Mouse (Mus musculus): ENCODE data around the gene Dip2b. TPM values are rescaled to one million over a fixed set of nuclear protein-coding genes. Genes with fewer than 3 reads are reported as not detected.

The Dip2b gene
- polyA plus RNA-seq, 1 experiment from 2014 or later: 16.3 TPM

DNA sequence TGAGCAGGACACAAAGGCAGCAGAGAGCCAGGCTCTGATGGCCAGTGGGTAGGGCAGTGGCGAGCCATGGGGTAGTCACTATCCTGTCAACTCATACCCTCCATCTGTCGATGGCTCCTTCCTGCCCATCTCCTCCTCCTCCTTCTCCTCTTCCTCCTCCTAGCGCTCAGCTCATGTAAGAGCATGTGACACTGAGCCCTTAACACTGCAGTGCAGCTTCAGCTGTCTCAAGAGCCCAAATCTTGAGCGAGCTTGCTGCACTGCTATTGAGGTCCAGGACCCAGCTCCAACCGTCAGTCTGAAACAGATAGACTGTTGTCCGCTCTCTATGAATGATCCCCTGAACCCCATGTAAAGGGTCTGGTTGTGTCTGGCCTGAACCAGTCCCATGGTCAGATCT is 141.2 kb downstream of the Dip2b start:
- Histone ChIP-seq H3K27me3 (replicated peaks) (no peaks in the 10 kb centered on the region), H3K4me3 (no peak overlapping the region), H3K9me3 (replicated peaks) (no peaks in the 10 kb centered on the region), H3K9ac (no peak overlapping the region), H3K36me3 (peaks cover 71% of the 10 kb centered on the region), H3K4me1 (replicated peaks) (peaks cover 19% of the 10 kb centered on the region), H3K27ac (ENCODE audit: poor library complexity, severe bottlenecking) (no peak overlapping the region), H3K4me2 (no peak overlapping the region)
- WGBS: 85% methylated on average over 6 of the region's 6 CpGs
- ATAC-seq (ENCODE audit: insufficient number of reproducible peaks, low FRiP score): no peak

DNA sequence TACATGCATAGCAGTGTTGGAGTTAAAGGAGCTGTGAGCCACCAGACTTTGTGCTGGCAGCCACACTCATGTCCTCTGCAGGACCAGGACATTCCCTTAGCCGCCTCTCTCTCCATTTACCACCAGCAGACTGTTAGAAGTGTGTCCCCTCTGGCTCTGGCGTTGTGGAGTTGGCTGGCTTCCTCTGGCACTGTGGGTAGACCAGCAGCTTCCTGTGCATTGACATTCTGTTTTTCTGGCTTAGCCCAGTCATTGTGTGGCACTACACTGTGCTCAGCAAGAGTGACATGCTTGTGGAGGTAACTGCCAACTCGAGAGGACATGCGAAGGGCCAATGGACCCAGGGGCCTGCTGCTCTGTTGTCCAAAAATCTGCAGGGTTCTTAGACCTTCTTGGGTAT is 141.8 kb downstream of the Dip2b start:
- Histone ChIP-seq H3K4me1 (replicated peaks) (peaks cover 13% of the 10 kb centered on the region), H3K27ac (ENCODE audit: poor library complexity, severe bottlenecking) (no peak overlapping the region), H3K4me2 (no peak overlapping the region), H3K9ac (no peak overlapping the region), H3K36me3 (peaks cover 71% of the 10 kb centered on the region), H3K27me3 (replicated peaks) (no peaks in the 10 kb centered on the region), H3K9me3 (replicated peaks) (no peaks in the 10 kb centered on the region), H3K4me3 (no peak overlapping the region)
- ATAC-seq (ENCODE audit: insufficient number of reproducible peaks, low FRiP score): no peak
- WGBS: 88% methylated on average over 4 of the region's 4 CpGs

- H3K27me3 ChIP-seq (replicated peaks): no peaks in the 10 kb centered on the region
- H3K27ac ChIP-seq (ENCODE audit: poor library complexity, severe bottlenecking): no peak overlapping the region
- H3K36me3 ChIP-seq: peaks cover 78% of the 10 kb centered on the region
- H3K4me3 ChIP-seq: no peak overlapping the region
- ATAC-seq (ENCODE audit: insufficient number of reproducible peaks, low FRiP score): no peak
- peaks cover 16% of the 10 kb centered on the region for H3K4me1 ChIP-seq (replicated peaks)
- no peaks in the 10 kb centered on the region for H3K9me3 ChIP-seq (replicated peaks)
- H3K9ac ChIP-seq: no peak overlapping the region
- no peak overlapping the region for H3K4me2 ChIP-seq
- 84% methylated on average over 10 of the region's 10 CpGs for WGBS
Measured at GRCm38 (mm10) chr15:100181841-100182240, 143.4 kb downstream of the Dip2b start.

- Histone ChIP-seq H3K27me3 (replicated peaks) (no peaks in the 10 kb centered on the region), H3K9ac (no peak overlapping the region), H3K4me1 (replicated peaks) (peaks cover 13% of the 10 kb centered on the region), H3K27ac (ENCODE audit: poor library complexity, severe bottlenecking) (no peak overlapping the region), H3K36me3 (peaks cover 81% of the 10 kb centered on the region), H3K4me3 (no peak overlapping the region), H3K9me3 (replicated peaks) (no peaks in the 10 kb centered on the region), H3K4me2 (no peak overlapping the region)
- 79% methylated on average over 28 of the region's 28 CpGs for WGBS
- no peak for ATAC-seq (ENCODE audit: insufficient number of reproducible peaks, low FRiP score)
Measured at GRCm38 (mm10) chr15:100182526-100183280, 144.2 kb downstream of the Dip2b start.

GRCm38 (mm10) chr15:100183510-100183909 is 145.0 kb downstream of the Dip2b start:
- no peaks in the 10 kb centered on the region for H3K27me3 ChIP-seq (replicated peaks)
- H3K36me3 ChIP-seq: peaks cover 85% of the 10 kb centered on the region
- H3K4me1 ChIP-seq (replicated peaks): peaks cover 6% of the 10 kb centered on the region; the same call in 1 of the 2 replicates
- H3K4me3 ChIP-seq: no peak overlapping the region
- no peak overlapping the region for H3K4me2 ChIP-seq
- no peak overlapping the region for H3K27ac ChIP-seq (ENCODE audit: poor library complexity, severe bottlenecking)
- no peak overlapping the region for H3K9ac ChIP-seq
- no peak for ATAC-seq (ENCODE audit: insufficient number of reproducible peaks, low FRiP score)
- H3K9me3 ChIP-seq (replicated peaks): no peaks in the 10 kb centered on the region
- 85% methylated on average over 10 of the region's 10 CpGs for WGBS

- WGBS: 86% methylated on average over 5 of the region's 5 CpGs
- peaks cover 6% of the 10 kb centered on the region; the same call in 1 of the 2 replicates for H3K4me1 ChIP-seq (replicated peaks)
Measured at GRCm38 (mm10) chr15:100184821-100185496, 146.5 kb downstream of the Dip2b start.

GRCm38 (mm10) chr15:100186234-100186633 is 147.8 kb downstream of the Dip2b start:
- H3K36me3 ChIP-seq: peaks cover 94% of the 10 kb centered on the region
- no peak overlapping the region for H3K9ac ChIP-seq
- H3K4me3 ChIP-seq: no peak overlapping the region
- H3K4me2 ChIP-seq: no peak overlapping the region
- no peaks in the 10 kb centered on the region for H3K9me3 ChIP-seq (replicated peaks)
- H3K27ac ChIP-seq (ENCODE audit: poor library complexity, severe bottlenecking): no peak overlapping the region
- H3K4me1 ChIP-seq (replicated peaks): peaks cover 6% of the 10 kb centered on the region; the same call in 1 of the 2 replicates
- no peaks in the 10 kb centered on the region for H3K27me3 ChIP-seq (replicated peaks)
- ATAC-seq (ENCODE audit: insufficient number of reproducible peaks, low FRiP score): 0 out of 2 replicates have a peak, but pooled peaks have one; percentile 42
- 73% methylated on average over 9 of the region's 9 CpGs for WGBS

More at GRCm38 (mm10) chr15:100184821-100185496, 146.5 kb downstream of the Dip2b start:
- H3K36me3 ChIP-seq: peaks cover 93% of the 10 kb centered on the region
- H3K4me3 ChIP-seq: no peak overlapping the region
- no peaks in the 10 kb centered on the region for H3K27me3 ChIP-seq (replicated peaks)
- H3K9ac ChIP-seq: no peak overlapping the region
- H3K4me2 ChIP-seq: no peak overlapping the region
- H3K9me3 ChIP-seq (replicated peaks): no peaks in the 10 kb centered on the region
- no peak for ATAC-seq (ENCODE audit: insufficient number of reproducible peaks, low FRiP score)
- no peak overlapping the region for H3K27ac ChIP-seq (ENCODE audit: poor library complexity, severe bottlenecking)

DNA sequence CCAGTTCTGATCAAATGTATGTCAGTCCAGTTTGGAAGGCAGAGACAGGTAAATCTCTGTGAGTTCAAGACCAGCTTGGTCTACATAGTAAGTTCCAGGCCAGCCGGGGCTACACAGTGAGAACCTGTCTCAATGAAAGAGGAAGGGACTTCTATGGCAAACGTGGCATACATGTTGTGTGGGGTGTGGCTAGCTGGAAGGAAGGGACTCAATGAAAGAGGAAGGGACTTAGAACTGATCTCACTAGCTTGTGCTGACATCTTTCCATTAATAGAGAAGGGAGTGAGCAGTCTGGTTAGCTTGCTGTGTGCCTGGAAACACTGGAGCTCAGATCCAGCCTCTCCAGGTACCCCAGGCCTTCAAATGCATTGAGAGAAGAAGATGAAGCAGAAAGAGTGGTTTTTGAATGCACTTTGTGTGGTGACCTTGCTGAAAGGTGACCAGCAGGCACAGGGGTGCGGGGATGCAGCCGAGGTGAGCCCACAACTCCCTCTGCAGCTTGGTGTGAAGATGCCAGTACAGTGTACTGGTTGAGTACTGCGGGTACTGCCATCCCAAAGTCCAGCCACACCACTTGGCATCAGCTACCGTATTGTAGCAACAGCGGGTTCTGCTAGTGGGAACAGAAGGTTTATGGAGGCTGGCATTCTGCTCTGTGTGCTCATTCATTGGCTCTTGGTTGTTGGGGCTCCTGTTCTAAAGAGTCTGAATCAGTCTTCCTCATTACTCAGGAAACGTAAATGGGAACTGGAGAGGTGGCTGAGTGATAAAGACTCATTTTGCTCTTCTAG is 148.6 kb downstream of the Dip2b start:
- WGBS: 88% methylated on average over 8 of the region's 8 CpGs

GRCm38 (mm10) chr15:100188542-100188941 is 150.1 kb downstream of the Dip2b start:
- H3K4me3 ChIP-seq: no peak overlapping the region
- H3K36me3 ChIP-seq: peaks cover 96% of the 10 kb centered on the region

More for the DNA sequence above, 148.6 kb downstream of the Dip2b start:
- no peak overlapping the region for H3K27ac ChIP-seq (ENCODE audit: poor library complexity, severe bottlenecking)
- no peaks in the 10 kb centered on the region for H3K27me3 ChIP-seq (replicated peaks)
- H3K9me3 ChIP-seq (replicated peaks): no peaks in the 10 kb centered on the region
- no peak overlapping the region for H3K4me2 ChIP-seq
- ATAC-seq (ENCODE audit: insufficient number of reproducible peaks, low FRiP score): no peak
- H3K4me1 ChIP-seq (replicated peaks): peaks cover 6% of the 10 kb centered on the region; the same call in 1 of the 2 replicates
- no peak overlapping the region for H3K9ac ChIP-seq
- H3K4me3 ChIP-seq: no peak overlapping the region
- H3K36me3 ChIP-seq: peaks cover 94% of the 10 kb centered on the region

DNA sequence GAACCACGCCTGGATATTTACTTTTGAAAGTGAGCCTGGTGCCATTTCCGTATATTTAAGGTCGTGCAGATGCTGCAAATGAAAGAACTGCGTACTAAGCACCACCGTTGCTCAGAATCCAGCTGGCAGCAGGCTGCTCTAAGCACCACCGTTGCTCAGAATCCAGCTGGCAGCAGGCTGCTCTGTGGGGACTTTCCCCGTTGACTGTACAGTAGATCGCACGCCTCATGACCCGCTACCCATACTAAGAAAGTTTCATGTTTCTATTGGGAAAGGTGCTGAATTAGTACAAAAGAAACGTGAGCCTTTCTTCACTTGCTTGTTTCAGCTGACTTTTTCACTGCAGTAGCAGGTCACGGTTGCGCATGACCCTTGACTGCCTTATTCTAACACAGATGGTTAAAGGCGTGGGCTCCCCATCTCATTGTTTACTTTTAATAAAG is 150.5 kb downstream of the Dip2b start:
- no peak for ATAC-seq (ENCODE audit: insufficient number of reproducible peaks, low FRiP score)
- no peak overlapping the region for H3K4me2 ChIP-seq
- no peaks in the 10 kb centered on the region for H3K9me3 ChIP-seq (replicated peaks)
- peaks cover 96% of the 10 kb centered on the region for H3K36me3 ChIP-seq
- no peak overlapping the region for H3K9ac ChIP-seq
- no peak overlapping the region for H3K4me3 ChIP-seq
- H3K27ac ChIP-seq (ENCODE audit: poor library complexity, severe bottlenecking): no peak overlapping the region
- 91% methylated on average over 14 of the region's 14 CpGs for WGBS
- no peaks in the 10 kb centered on the region for H3K27me3 ChIP-seq (replicated peaks)
- H3K4me1 ChIP-seq (replicated peaks): peaks cover 6% of the 10 kb centered on the region; the same call in 1 of the 2 replicates

More at GRCm38 (mm10) chr15:100188542-100188941, 150.1 kb downstream of the Dip2b start:
- Histone ChIP-seq H3K27me3 (replicated peaks) (no peaks in the 10 kb centered on the region), H3K27ac (ENCODE audit: poor library complexity, severe bottlenecking) (no peak overlapping the region), H3K4me1 (replicated peaks) (peaks cover 6% of the 10 kb centered on the region; the same call in 1 of the 2 replicates), H3K4me2 (no peak overlapping the region), H3K9me3 (replicated peaks) (no peaks in the 10 kb centered on the region), H3K9ac (no peak overlapping the region)
- WGBS: 92% methylated on average over 5 of the region's 5 CpGs
- ATAC-seq (ENCODE audit: insufficient number of reproducible peaks, low FRiP score): no peak

DNA sequence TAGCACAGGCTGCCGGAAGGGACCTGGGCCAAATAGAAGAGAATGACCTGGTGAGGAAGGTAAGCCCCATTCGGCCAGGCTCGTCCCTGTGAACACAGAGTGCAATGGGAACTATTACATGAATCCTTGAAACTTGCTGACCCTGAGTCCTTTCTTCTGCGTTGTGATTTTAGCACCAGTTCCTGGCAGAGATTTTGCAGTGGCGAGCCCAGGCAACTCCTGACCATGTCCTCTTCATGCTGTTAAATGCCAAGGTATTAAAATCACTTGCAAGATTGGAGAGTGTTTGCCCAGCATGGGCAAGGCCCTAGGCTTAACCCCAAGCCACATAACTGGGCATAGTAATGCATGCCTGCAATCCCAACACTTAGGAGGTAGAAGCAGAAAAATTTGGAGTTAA is 151.6 kb downstream of the Dip2b start:
- H3K4me2 ChIP-seq: no peak overlapping the region
- H3K4me3 ChIP-seq: no peak overlapping the region
- peaks cover 6% of the 10 kb centered on the region; the same call in 1 of the 2 replicates for H3K4me1 ChIP-seq (replicated peaks)
- H3K9ac ChIP-seq: no peak overlapping the region
- H3K36me3 ChIP-seq: peaks cover 97% of the 10 kb centered on the region
- H3K27ac ChIP-seq (ENCODE audit: poor library complexity, severe bottlenecking): no peak overlapping the region
- no peak for ATAC-seq (ENCODE audit: insufficient number of reproducible peaks, low FRiP score)
- H3K9me3 ChIP-seq (replicated peaks): no peaks in the 10 kb centered on the region
- 97% methylated on average over 5 of the region's 5 CpGs for WGBS
- H3K27me3 ChIP-seq (replicated peaks): no peaks in the 10 kb centered on the region
